Comparison of ENCODE assay signal across 27 mouse cellular contexts in genomic region chr1:92112591-92112990, GRCm38 (mm10).
DNase-seq lines count a peak whose midpoint lies in the region; ATAC-seq and TF ChIP-seq lines count a peak whose summit lies in the region.
"Had no signal": no experiment of that assay in that cellular context is flagged by ENCODE, and none has a peak within 500 bp of the region (broad histone marks: within the 10 kb centered on the region; RNA-seq: fewer than 3 reads in every experiment).

No protein-coding gene starts in this region.

- H3K4me1 ChIP-seq in heart, embryonic 15.5 days (replicated peaks) = peaks cover 40% of the 10 kb centered on the region
- H3K4me1 ChIP-seq in embryonic facial prominence, embryonic 13.5 days = peaks cover 35% of the 10 kb centered on the region

- 84% methylated on average over 5 of the region's 5 CpGs for WGBS in heart, embryonic 15.5 days
- 78% methylated on average over 5 of the region's 5 CpGs for WGBS in embryonic facial prominence, embryonic 13.5 days

- H3K27me3 ChIP-seq in heart, embryonic 15.5 days = no peaks in the 10 kb centered on the region
- H3K27me3 ChIP-seq in embryonic facial prominence, embryonic 13.5 days = no peaks in the 10 kb centered on the region
- H3K27me3 ChIP-seq: embryonic facial prominence, embryonic 15.5 days; forebrain, embryonic 12.5 days; heart, embryonic 12.5 days; hindbrain, embryonic 13.5 days; limb, embryonic 13.5 days; liver, embryonic 13.5 days; neural tube, embryonic 15.5 days had no signal

- no peaks in the 10 kb centered on the region for H3K36me3 ChIP-seq in heart, embryonic 15.5 days
- H3K36me3 ChIP-seq in embryonic facial prominence, embryonic 13.5 days = 0 out of 2 replicates have a peak, but pooled peaks cover 4% of the 10 kb centered on the region
- H3K36me3 ChIP-seq: embryonic facial prominence, embryonic 15.5 days; forebrain, embryonic 12.5 days; heart, embryonic 12.5 days; hindbrain, embryonic 13.5 days; limb, embryonic 13.5 days; liver, embryonic 13.5 days; neural tube, embryonic 15.5 days had no signal

- no peak for ATAC-seq in heart, embryonic 15.5 days (replicated peaks; ENCODE audit: insufficient number of reproducible peaks, insufficient read depth, low FRiP score, low read depth)
- ATAC-seq in embryonic facial prominence, embryonic 13.5 days (ENCODE audit: insufficient number of reproducible peaks, insufficient read depth, low FRiP score, low TSS enrichment, low read depth) = no peak
- ATAC-seq: forebrain, postnatal 0 days had no signal

- no peak overlapping the region for H3K9ac ChIP-seq in heart, embryonic 15.5 days
- no peak overlapping the region for H3K9ac ChIP-seq in embryonic facial prominence, embryonic 13.5 days
- H3K9ac ChIP-seq: embryonic facial prominence, embryonic 15.5 days; forebrain, embryonic 12.5 days; forebrain, postnatal 0 days; hindbrain, embryonic 13.5 days; liver, embryonic 13.5 days; neural tube, embryonic 15.5 days had no signal

- no peak for TF ChIP-seq CTCF in left cerebral cortex, adult 2 months (IDR thresholded peaks at IDR 0.05)

- H3K4me2 ChIP-seq in heart, embryonic 15.5 days = no peak overlapping the region
- no peak overlapping the region for H3K4me2 ChIP-seq in embryonic facial prominence, embryonic 13.5 days
- H3K4me2 ChIP-seq: embryonic facial prominence, embryonic 15.5 days; forebrain, embryonic 12.5 days; heart, embryonic 12.5 days; hindbrain, embryonic 13.5 days; limb, embryonic 13.5 days; liver, embryonic 13.5 days; neural tube, embryonic 15.5 days had no signal

- intact Hi-C loops in left cerebral cortex, adult 2 months (cut with DNase I) = no loop called here
- intact Hi-C loops in left cerebral cortex, postnatal 25 days (cut with DNase I) = no loop called here

- H3K27ac ChIP-seq in heart, embryonic 15.5 days = peak overlapping the region; percentile 5; the same call in 1 of the 2 replicates
- H3K27ac ChIP-seq in left cerebral cortex, adult 2 months = peak overlapping the region; percentile 0; the same call in 1 of the 2 replicates
- 0 out of 2 replicates have a peak overlapping the region, but pooled peaks have one; percentile 3 for H3K27ac ChIP-seq in embryonic facial prominence, embryonic 13.5 days
- H3K27ac ChIP-seq: embryonic facial prominence, embryonic 15.5 days; forebrain, embryonic 12.5 days; hindbrain, embryonic 13.5 days; liver, embryonic 13.5 days; macrophage; neural tube, embryonic 15.5 days had no signal

- no peak for DNase-seq in heart, adult 8-10 months (ENCODE audit: low spot score)
- DNase-seq in left cerebral cortex, adult 2 months (ENCODE audit: extremely low spot score in 1 of 2, low spot score in 2 of 2) = no peak
- DNase-seq in left cerebral cortex, postnatal 25 days (ENCODE audit: low spot score in 2 of 2) = no peak
- DNase-seq in right cerebral cortex, adult 18-20 months = no peak
- DNase-seq: adrenal gland, postnatal 25 days; B cell, adult 2 months; cerebellum, adult 11-12 months; cerebellum, adult 9-11 months; forebrain, postnatal 0 days; gastrocnemius, postnatal 10 days; heart, postnatal 4 days; kidney, adult 11 months; kidney, postnatal 10 days; liver, embryonic 13.5 days; midbrain, embryonic 14.5 days; retina, postnatal 1 day; right cerebral cortex, postnatal 25 days; thymus, postnatal 4 days had no signal

- H3K4me3 ChIP-seq in heart, embryonic 15.5 days = no peak overlapping the region
- H3K4me3 ChIP-seq in left cerebral cortex, adult 2 months = no peak overlapping the region
- H3K4me3 ChIP-seq in embryonic facial prominence, embryonic 13.5 days = no peak overlapping the region
- H3K4me3 ChIP-seq: embryonic facial prominence, embryonic 15.5 days; forebrain, embryonic 12.5 days; heart, embryonic 12.5 days; hindbrain, embryonic 13.5 days; limb, embryonic 13.5 days; liver, embryonic 13.5 days; neural tube, embryonic 15.5 days had no signal

- no peaks in the 10 kb centered on the region for H3K9me3 ChIP-seq in heart, embryonic 15.5 days (replicated peaks)
- H3K9me3 ChIP-seq in embryonic facial prominence, embryonic 13.5 days = no peaks in the 10 kb centered on the region
- H3K9me3 ChIP-seq: embryonic facial prominence, embryonic 15.5 days; forebrain, embryonic 12.5 days; heart, embryonic 12.5 days; hindbrain, embryonic 13.5 days; limb, embryonic 13.5 days; liver, embryonic 13.5 days; neural tube, embryonic 15.5 days had no signal
